Mouse (Mus musculus) heart, embryonic 14.5 days (tissue): ENCODE measurements around the gene Otud6a. TPM values are rescaled to one million over a fixed set of nuclear protein-coding genes. Genes with fewer than 3 reads are reported as not detected.
"Not testable (repeated sequence)": the region's sequence is repeated elsewhere in the genome, so short reads cannot be mapped to it uniquely, and the experiment has no call there.

Experiments
- ATAC-seq: fragments of 200-750 bp; cut with Nextera tagmentation; 2 replicates; pipeline ENCODE4 v1.8.0; 2017; ENCODE audit warnings: low read depth, moderate TSS enrichment; ENCODE audit not compliant: insufficient number of reproducible peaks, insufficient read depth, low FRiP score
- H3K27ac ChIP-seq, 2 experiments: fragments of 200-500 bp in 1 of 2; fragments of 300-500 bp in 1 of 2; sonication (generic) in 1 of 2; replicated peaks in 1 of 2; 2 replicates each; pipeline ENCODE4 v1.5.1; 2012 to 2014; ENCODE audit warnings: low read depth in 2 of 2, low read length in 2 of 2, control low read depth in 1 of 2, mild to moderate bottlenecking in 1 of 2, mixed read lengths in 1 of 2; ENCODE audit not compliant: control insufficient read depth in 1 of 2, insufficient read depth in 1 of 2
- H3K27me3 ChIP-seq: fragments of 300-500 bp; sonication (generic); 2 replicates; pipeline ENCODE4 v1.6.1; 2014; ENCODE audit warnings: mild to moderate bottlenecking, low read length, control low read depth; ENCODE audit not compliant: control insufficient read depth, insufficient read depth
- H3K36me3 ChIP-seq: fragments of 300-500 bp; sonication (generic); 2 replicates; pipeline ENCODE4 v1.6.1; 2014; ENCODE audit warnings: mild to moderate bottlenecking, control low read depth, low read length, mixed read lengths; ENCODE audit not compliant: control insufficient read depth, insufficient read depth
- H3K4me1 ChIP-seq, 2 experiments: fragments of 200-500 bp in 1 of 2; fragments of 300-500 bp in 1 of 2; sonication (generic) in 1 of 2; 2 replicates each; pipeline ENCODE4 v1.6.1; 2012 to 2014; ENCODE audit warnings: low read length in 2 of 2, control low read depth in 1 of 2, mixed read lengths in 1 of 2; ENCODE audit not compliant: control insufficient read depth in 2 of 2, insufficient read depth in 2 of 2
- H3K4me2 ChIP-seq: fragments of 300-500 bp; sonication (generic); 2 replicates; pipeline ENCODE4 v1.6.1; 2014; ENCODE audit warnings: mild to moderate bottlenecking, low read length
- H3K4me3 ChIP-seq, 2 experiments: fragments of 200-500 bp in 1 of 2; fragments of 300-500 bp in 1 of 2; sonication (generic) in 1 of 2; 2 replicates each; pipeline ENCODE4 v1.5.1; 2012 to 2014; ENCODE audit warnings: low read length in 2 of 2, mild to moderate bottlenecking in 2 of 2, control low read depth in 1 of 2, low read depth in 1 of 2, moderate library complexity in 1 of 2; ENCODE audit not compliant: control insufficient read depth in 1 of 2, insufficient read depth in 1 of 2
- H3K9ac ChIP-seq: fragments of 300-500 bp; sonication (generic); 2 replicates; pipeline ENCODE4 v1.6.1; 2014; ENCODE audit warnings: mild to moderate bottlenecking, low read length
- H3K9me3 ChIP-seq: fragments of 300-500 bp; sonication (generic); 2 replicates; pipeline ENCODE4 v1.6.1; 2016; ENCODE audit warnings: low read length, control low read depth; ENCODE audit not compliant: control insufficient read depth
- WGBS: fragments of 180-500 bp; shearing (Covaris S2); extraction: QIAGEN DNeasy Blood & Tissue Kit; methylation state at CpG from one replicate; pipeline ENCODE4 v1.1.7; 2014; 5-methylcytosine and 5-hydroxymethylcytosine counted together
- polyA plus RNA-seq: library from polyadenylated mRNA; unstranded; fragments of >200 nt; fragmentation: Nextera tagmentation; extraction: Ambion mirVana; gene quantifications from 2 replicates; pipeline ENCODE4 v1.2.1, GENCODE M21; 2014

The Otud6a gene
- polyA plus RNA-seq, 1 experiment from 2014 or later: not detected

DNA sequence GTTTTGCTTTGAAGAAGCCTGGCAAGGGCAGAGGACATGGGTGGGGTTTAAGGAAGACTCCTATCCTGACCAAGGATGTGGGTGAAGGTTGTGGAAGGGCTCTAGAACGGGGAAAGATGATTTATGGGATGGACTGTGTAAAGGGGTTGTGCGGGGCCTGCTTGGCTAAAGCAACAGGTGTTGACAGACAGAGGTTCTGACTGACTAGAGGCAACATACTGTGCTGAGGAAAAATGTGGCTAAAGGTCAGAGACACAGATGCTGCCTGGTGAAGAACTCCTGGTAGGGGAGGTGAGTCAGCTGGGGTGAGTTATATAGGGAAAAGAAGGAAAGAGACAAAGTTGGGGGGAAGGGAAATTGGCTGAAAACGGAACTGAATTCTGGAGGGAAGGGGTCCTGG lies 3.5 kb downstream of the Otud6a start:
- Histone ChIP-seq H3K4me1 (no peaks in the 10 kb centered on the region), H3K4me3 (no peak overlapping the region), H3K27ac (no peak overlapping the region), H3K36me3 (no peaks in the 10 kb centered on the region), H3K4me2 (no peak overlapping the region), H3K9me3 (no peaks in the 10 kb centered on the region), H3K9ac (no peak overlapping the region), H3K27me3 (no peaks in the 10 kb centered on the region; the same call in 1 of the 2 replicates)
- ATAC-seq: no peak
- 57% methylated on average over 3 of the region's 3 CpGs for WGBS

DNA sequence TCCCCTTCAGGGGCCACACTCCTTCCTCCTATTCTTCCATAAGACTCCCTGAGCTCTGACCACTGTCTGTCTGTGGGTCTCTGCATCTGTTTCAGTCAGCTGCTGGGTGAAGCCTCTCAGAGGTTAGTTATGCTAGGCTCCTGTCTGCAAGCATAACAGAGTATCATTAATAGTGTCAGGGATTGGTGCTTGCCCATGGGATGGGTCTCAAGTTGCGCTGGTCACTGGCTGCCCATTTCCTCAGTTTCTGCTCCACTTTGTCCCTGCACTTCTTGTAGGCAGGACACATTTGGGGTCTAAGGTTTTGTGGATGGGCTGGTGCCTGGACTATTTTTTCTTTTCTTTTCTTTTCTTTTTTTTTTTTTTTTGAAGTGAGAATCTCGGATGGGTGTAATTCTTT lies 13.8 kb downstream of the Otud6a start, which contains the start of gene Awat2:
Gene Awat2, minus strand, starts transcription at position 101 of the 400 bp plus-strand sequence.
- not testable (repeated sequence) for H3K4me3 ChIP-seq, H3K9ac ChIP-seq, H3K27ac ChIP-seq, H3K27me3 ChIP-seq, H3K9me3 ChIP-seq, ATAC-seq, H3K36me3 ChIP-seq, H3K4me2 ChIP-seq, H3K4me1 ChIP-seq
- 75% methylated on average over 2 of the region's 2 CpGs for WGBS

DNA sequence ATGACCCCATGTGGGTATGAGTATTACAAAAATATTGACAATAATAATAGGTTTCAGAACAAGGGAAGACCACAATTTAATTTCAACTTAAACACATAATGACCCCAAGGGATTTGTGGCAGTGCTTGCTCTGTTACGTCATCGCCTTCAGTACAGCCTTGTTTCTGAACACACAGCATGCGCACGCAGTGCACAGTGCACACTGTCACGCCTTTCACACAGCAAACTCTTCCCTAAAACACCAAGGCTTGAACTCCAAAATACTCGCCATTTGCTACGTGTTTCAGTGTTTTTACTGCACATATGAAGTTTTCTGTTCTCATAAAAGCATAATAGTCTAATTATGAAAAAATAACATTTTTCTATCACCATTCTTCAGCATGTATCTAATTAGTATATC lies 14.7 kb downstream of the Otud6a start:
- no peak overlapping the region for H3K4me2 ChIP-seq
- H3K27ac ChIP-seq: no peak overlapping the region
- H3K27me3 ChIP-seq: no peaks in the 10 kb centered on the region
- no peak overlapping the region for H3K9ac ChIP-seq
- ATAC-seq: no peak
- no peaks in the 10 kb centered on the region for H3K36me3 ChIP-seq
- no peaks in the 10 kb centered on the region for H3K4me1 ChIP-seq
- no peaks in the 10 kb centered on the region for H3K9me3 ChIP-seq
- 89% methylated on average over 7 of the region's 7 CpGs for WGBS
- no peak overlapping the region for H3K4me3 ChIP-seq

DNA sequence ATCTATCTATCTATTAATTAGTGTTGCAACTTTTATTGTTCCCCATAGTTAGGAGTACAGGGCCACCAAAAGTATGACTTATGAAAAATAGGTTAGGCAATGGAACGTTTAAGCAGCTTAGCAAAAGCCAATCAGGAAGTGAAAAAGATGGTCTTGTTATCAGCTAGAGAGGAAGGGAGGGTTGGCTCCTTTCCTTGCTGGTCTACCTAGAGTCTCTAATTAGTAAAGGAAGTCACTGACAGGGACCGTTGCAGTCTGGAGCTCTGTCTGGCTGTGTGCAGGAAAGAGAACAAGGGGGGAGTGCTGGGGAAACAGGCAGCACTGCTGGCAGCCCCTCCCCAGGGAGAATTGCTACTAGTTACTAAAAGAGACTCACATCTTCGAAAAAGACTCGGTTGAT lies 39.2 kb downstream of the Otud6a start:
- H3K27ac ChIP-seq: no peak overlapping the region
- no peaks in the 10 kb centered on the region for H3K36me3 ChIP-seq
- H3K27me3 ChIP-seq: no peaks in the 10 kb centered on the region
- H3K4me1 ChIP-seq: no peaks in the 10 kb centered on the region
- H3K4me3 ChIP-seq: no peak overlapping the region
- H3K9ac ChIP-seq: no peak overlapping the region
- no peak for ATAC-seq
- WGBS: 61% methylated on average over 4 of the region's 4 CpGs
- H3K4me2 ChIP-seq: no peak overlapping the region
- H3K9me3 ChIP-seq: no peaks in the 10 kb centered on the region

DNA sequence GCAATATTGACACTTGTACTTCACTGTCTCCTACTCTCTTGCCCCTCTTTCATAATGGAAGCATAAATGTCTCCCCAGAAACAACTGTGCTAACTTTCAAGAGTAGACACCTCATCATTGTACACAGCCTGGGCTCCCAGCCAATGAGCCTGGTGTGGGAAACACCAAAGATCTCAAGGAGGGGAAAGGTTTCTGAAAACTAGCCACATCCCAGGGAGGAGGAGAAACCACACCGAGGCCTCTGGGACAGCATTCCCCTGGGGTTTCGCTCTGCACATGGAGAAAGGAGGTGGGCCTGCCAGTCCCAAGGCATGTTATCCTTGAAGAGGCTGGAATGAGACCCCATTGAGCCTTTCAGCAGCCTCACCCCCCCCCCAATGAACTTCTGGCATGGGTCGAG lies 41.3 kb downstream of the Otud6a start:
- Histone ChIP-seq H3K27me3 (no peaks in the 10 kb centered on the region), H3K4me3 (no peak overlapping the region), H3K9me3 (no peaks in the 10 kb centered on the region), H3K4me2 (no peak overlapping the region), H3K9ac (no peak overlapping the region), H3K27ac (no peak overlapping the region), H3K4me1 (no peaks in the 10 kb centered on the region), H3K36me3 (no peaks in the 10 kb centered on the region)
- 75% methylated on average over 3 of the region's 3 CpGs for WGBS
- no peak for ATAC-seq

DNA sequence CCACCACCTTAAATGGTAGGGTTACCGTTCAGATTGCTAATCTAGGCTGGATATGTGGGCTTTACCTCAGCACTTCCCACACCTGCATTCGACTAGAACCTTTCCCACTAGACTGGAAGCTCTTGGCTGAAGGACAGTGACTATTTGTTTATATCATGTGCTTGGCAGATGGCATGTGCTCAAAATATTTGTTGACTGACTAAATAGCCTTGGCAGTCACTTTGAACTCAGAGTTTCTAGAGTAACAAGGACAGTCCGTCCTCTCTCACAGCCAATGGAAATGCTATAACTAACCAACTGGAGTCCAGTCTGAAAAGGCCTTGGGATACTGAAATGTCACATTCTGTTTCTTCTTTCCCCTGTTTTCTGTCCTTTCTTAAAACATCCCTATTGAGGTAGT lies 42.7 kb downstream of the Otud6a start:
- 77% methylated on average over 3 of the region's 3 CpGs for WGBS
- H3K9ac ChIP-seq: no peak overlapping the region
- ATAC-seq: no peak
- H3K27ac ChIP-seq: no peak overlapping the region
- no peaks in the 10 kb centered on the region for H3K9me3 ChIP-seq
- no peak overlapping the region for H3K4me2 ChIP-seq
- no peaks in the 10 kb centered on the region for H3K36me3 ChIP-seq
- no peaks in the 10 kb centered on the region for H3K27me3 ChIP-seq
- H3K4me3 ChIP-seq: no peak overlapping the region
- no peaks in the 10 kb centered on the region for H3K4me1 ChIP-seq

DNA sequence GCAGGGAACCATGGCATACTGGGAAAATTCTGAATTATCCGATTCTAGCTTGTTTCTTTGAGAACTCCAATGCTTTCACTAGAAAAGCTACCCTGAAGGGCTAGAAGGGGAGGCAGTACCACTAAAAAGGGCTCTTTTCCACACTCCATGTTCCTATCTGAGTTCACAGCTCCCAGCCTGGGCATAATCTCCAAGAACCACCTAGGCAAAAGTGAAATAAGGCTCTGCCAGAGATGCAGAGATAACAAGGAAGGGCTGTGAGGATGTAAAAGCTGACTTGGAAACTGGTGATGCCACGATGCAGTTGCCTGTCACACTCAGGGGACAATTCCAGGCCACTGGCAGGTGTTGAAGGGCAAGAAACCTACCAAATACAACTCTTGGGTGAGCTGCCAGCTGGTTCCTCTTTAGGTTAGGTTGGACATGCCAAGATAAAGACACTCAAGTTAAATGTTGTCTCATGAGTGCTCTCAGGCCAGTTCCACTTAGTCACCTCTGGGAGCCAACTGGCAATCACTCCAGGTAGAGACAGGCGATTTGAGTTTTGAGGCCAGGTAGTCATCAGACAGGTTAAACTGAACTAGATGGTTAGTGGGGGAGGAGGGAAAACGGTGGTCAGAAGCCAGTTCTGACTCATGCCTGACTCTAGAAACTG lies 46.9 kb downstream of the Otud6a start:
- Histone ChIP-seq H3K9ac (no peak overlapping the region), H3K9me3 (no peaks in the 10 kb centered on the region), H3K27ac (no peak overlapping the region), H3K27me3 (no peaks in the 10 kb centered on the region), H3K4me2 (no peak overlapping the region), H3K36me3 (no peaks in the 10 kb centered on the region), H3K4me3 (no peak overlapping the region), H3K4me1 (no peaks in the 10 kb centered on the region)
- 55% methylated on average over 4 of the region's 4 CpGs for WGBS
- no peak for ATAC-seq
